22 mouse cellular contexts compared by ENCODE assay signal in genomic region chr2:132323541-132323940, GRCm38 (mm10).
DNase-seq lines count a peak whose midpoint lies in the region; ATAC-seq lines count a peak whose summit lies in the region.
"Had no signal": no experiment of that assay in that cellular context is flagged by ENCODE, and none has a peak within 500 bp of the region (broad histone marks: within the 10 kb centered on the region; RNA-seq: fewer than 3 reads in every experiment).

No protein-coding gene starts in this region.

- no peak overlapping the region for H3K4me2 ChIP-seq in heart, embryonic 15.5 days
- H3K4me2 ChIP-seq in lung, embryonic 16.5 days (ENCODE audit: low read depth, low read length), result no peak overlapping the region
- H3K4me2 ChIP-seq: hindbrain, embryonic 13.5 days; limb, embryonic 12.5 days; liver, embryonic 12.5 days; midbrain, embryonic 13.5 days; neural tube, embryonic 13.5 days had no signal

- no peaks in the 10 kb centered on the region for H3K4me1 ChIP-seq in heart, embryonic 15.5 days (replicated peaks)
- no peaks in the 10 kb centered on the region for H3K4me1 ChIP-seq in heart, embryonic 10.5 days
- no peaks in the 10 kb centered on the region for H3K4me1 ChIP-seq in lung, embryonic 16.5 days (replicated peaks; ENCODE audit: control insufficient read depth, insufficient read depth, low read length)
- H3K4me1 ChIP-seq: hindbrain, embryonic 13.5 days; limb, embryonic 12.5 days; liver, embryonic 12.5 days; midbrain, embryonic 13.5 days; neural tube, embryonic 13.5 days had no signal

- 34% methylated on average over 4 of the region's 4 CpGs for WGBS in heart, embryonic 15.5 days
- 50% methylated on average over 4 of the region's 4 CpGs for WGBS in heart, embryonic 10.5 days
- whole genome bisulfite sequencing in lung, embryonic 16.5 days, result 41% methylated on average over 4 of the region's 4 CpGs

- H3K9ac ChIP-seq in heart, embryonic 15.5 days, result no peak overlapping the region
- H3K9ac ChIP-seq in lung, embryonic 16.5 days (ENCODE audit: low read length), result no peak overlapping the region
- H3K9ac ChIP-seq: forebrain, postnatal 0 days; hindbrain, embryonic 13.5 days; limb, embryonic 12.5 days; liver, embryonic 12.5 days; midbrain, embryonic 13.5 days; neural tube, embryonic 13.5 days had no signal

- no peak overlapping the region for H3K27ac ChIP-seq in heart, embryonic 15.5 days
- H3K27ac ChIP-seq in heart, embryonic 10.5 days, result no peak overlapping the region
- H3K27ac ChIP-seq in lung, embryonic 16.5 days (ENCODE audit: low read length), result no peak overlapping the region
- H3K27ac ChIP-seq: hindbrain, embryonic 13.5 days; limb, embryonic 12.5 days; liver, embryonic 12.5 days; midbrain, embryonic 13.5 days; neural tube, embryonic 13.5 days; stomach, postnatal 0 days had no signal

- DNase-seq in heart, embryonic 10.5 days (ENCODE audit: low spot score), result no peak
- peak; percentile 39 for DNase-seq in 3134 (ENCODE audit: extremely low read depth, insufficient read length, low spot score)
- peak; percentile 91 for DNase-seq in NIH3T3 (ENCODE audit: low read depth)
- no peak for DNase-seq in adrenal gland, adult 2 months
- no peak for DNase-seq in layer of hippocampus, adult 9-10 months (ENCODE audit: low spot score)
- DNase-seq in cerebellum, adult 9-10 months, result no peak
- DNase-seq: cerebellum, adult 9-11 months; forebrain, postnatal 0 days; kidney, postnatal 36 days; layer of hippocampus, adult 9-11 months; right cerebral cortex, adult 18-20 months; thymus, postnatal 25 days had no signal

- H3K27me3 ChIP-seq in heart, embryonic 15.5 days, result no peaks in the 10 kb centered on the region
- H3K27me3 ChIP-seq in heart, embryonic 10.5 days (ENCODE audit: insufficient read depth, poor library complexity, severe bottlenecking), result no peaks in the 10 kb centered on the region
- no peaks in the 10 kb centered on the region for H3K27me3 ChIP-seq in lung, embryonic 16.5 days (ENCODE audit: control insufficient read depth, insufficient read depth, low read depth, low read length)
- H3K27me3 ChIP-seq: hindbrain, embryonic 13.5 days; limb, embryonic 12.5 days; liver, embryonic 12.5 days; midbrain, embryonic 13.5 days; neural tube, embryonic 13.5 days had no signal

- peak; percentile 31; the same call in 1 of the 2 replicates for ATAC-seq in heart, embryonic 15.5 days (replicated peaks; ENCODE audit: insufficient number of reproducible peaks, insufficient read depth, low FRiP score, low read depth)
- peak; percentile 56 for ATAC-seq in lung, embryonic 16.5 days (ENCODE audit: low read depth)
- ATAC-seq: forebrain, postnatal 0 days; inflammation-experienced regulatory T-cells, adult 6 months; liver, embryonic 12.5 days; midbrain, embryonic 13.5 days had no signal

- no peaks in the 10 kb centered on the region for H3K9me3 ChIP-seq in heart, embryonic 15.5 days (replicated peaks)
- H3K9me3 ChIP-seq in heart, embryonic 10.5 days, result no peaks in the 10 kb centered on the region
- no peaks in the 10 kb centered on the region for H3K9me3 ChIP-seq in lung, embryonic 16.5 days (ENCODE audit: control insufficient read depth, low read length)
- H3K9me3 ChIP-seq: hindbrain, embryonic 13.5 days; limb, embryonic 12.5 days; liver, embryonic 12.5 days; midbrain, embryonic 13.5 days; neural tube, embryonic 13.5 days had no signal

- H3K36me3 ChIP-seq in heart, embryonic 15.5 days, result no peaks in the 10 kb centered on the region
- H3K36me3 ChIP-seq in heart, embryonic 10.5 days, result no peaks in the 10 kb centered on the region
- H3K36me3 ChIP-seq in lung, embryonic 16.5 days (ENCODE audit: control insufficient read depth, insufficient read depth, low read length), result no peaks in the 10 kb centered on the region
- H3K36me3 ChIP-seq: hindbrain, embryonic 13.5 days; limb, embryonic 12.5 days; liver, embryonic 12.5 days; midbrain, embryonic 13.5 days; neural tube, embryonic 13.5 days had no signal

- H3K4me3 ChIP-seq in heart, embryonic 15.5 days, result no peak overlapping the region
- no peak overlapping the region for H3K4me3 ChIP-seq in heart, embryonic 10.5 days
- no peak overlapping the region for H3K4me3 ChIP-seq in lung, embryonic 16.5 days (ENCODE audit: low read length)
- H3K4me3 ChIP-seq: erythroblast, embryonic 14.5 days; hindbrain, embryonic 13.5 days; limb, embryonic 12.5 days; liver, embryonic 12.5 days; midbrain, embryonic 13.5 days; neural tube, embryonic 13.5 days had no signal

Comparison
In these comparisons a context has a peak if more than half of its experiments do, and no peak if none do; other contexts are left out.
1. DNase-seq: peak in 3134 (single experiment) and NIH3T3 (single experiment); none in heart, embryonic 10.5 days (single experiment), adrenal gland, adult 2 months (single experiment), layer of hippocampus, adult 9-10 months (single experiment) and cerebellum, adult 9-10 months (single experiment).